Mouse (Mus musculus): ENCODE data around the gene Pkhd1. TPM values are rescaled to one million over a fixed set of nuclear protein-coding genes. Genes with fewer than 3 reads are reported as not detected.
"Not testable (repeated sequence)": the region's sequence is repeated elsewhere in the genome, so short reads cannot be mapped to it uniquely, and the experiment has no call there.

Pkhd1 gene
- polyA plus RNA-seq, 1 experiment from 2014 or later = 58.4 TPM

- in situ Hi-C loops (cut with MboI; ENCODE audit: low pct_unique_long_range_greater_than_20kb) = no loop called here
- ChIA-PET POLR2A (interaction anchor here (0.6 to 0.7 kb wide), 2 partner anchors 20 to 986 kb away, joined by 4 read pairs; no protein-coding TSS in a partner anchor), CTCF (interaction anchor here (1.5 kb wide), 1 partner anchor 9 kb away, joined by 3 read pairs; no protein-coding TSS in a partner anchor)
- no peak for TF ChIP-seq CTCF (IDR thresholded peaks at IDR 0.05)
- DNase-seq (ENCODE audit: low read depth, low spot score) = no peak
- no peaks in the 10 kb centered on the region for H3K27me3 ChIP-seq
- ATAC-seq = no peak
Observed at GRCm38 (mm10) chr1:20302187-20302942, 315.5 kb downstream of the Pkhd1 start.

GRCm38 (mm10) chr1:20301631-20302030 lies 316.2 kb downstream of the Pkhd1 start:
- in situ Hi-C loops (cut with MboI; ENCODE audit: low pct_unique_long_range_greater_than_20kb) = no loop called here
- CTCF ChIA-PET = interaction anchor here (1.5 kb wide), 1 partner anchor 10 kb away, joined by 3 read pairs; no protein-coding TSS in a partner anchor
- POLR2A ChIA-PET = no interaction called here
- ATAC-seq (no peak), DNase-seq (ENCODE audit: low read depth, low spot score) (no peak)
- no peak for TF ChIP-seq CTCF (IDR thresholded peaks at IDR 0.05)
- no peaks in the 10 kb centered on the region for H3K27me3 ChIP-seq

GRCm38 (mm10) chr1:20288696-20289095 lies 329.2 kb downstream of the Pkhd1 start:
- in situ Hi-C loops (cut with MboI; ENCODE audit: low pct_unique_long_range_greater_than_20kb) = no loop called here
- no peak for ATAC-seq
- H3K27me3 ChIP-seq = no peaks in the 10 kb centered on the region
- no peak for TF ChIP-seq CTCF (IDR thresholded peaks at IDR 0.05)
- no peak for DNase-seq (ENCODE audit: low read depth, low spot score)
- POLR2A ChIA-PET = no interaction called here
- CTCF ChIA-PET = no interaction called here

GRCm38 (mm10) chr1:20260403-20260802 lies 357.5 kb downstream of the Pkhd1 start:
- no peak for TF ChIP-seq CTCF (IDR thresholded peaks at IDR 0.05)
- CTCF ChIA-PET = no interaction called here
- ATAC-seq = no peak
- POLR2A ChIA-PET = no interaction called here
- H3K27me3 ChIP-seq = no peaks in the 10 kb centered on the region
- in situ Hi-C loops (cut with MboI; ENCODE audit: low pct_unique_long_range_greater_than_20kb) = no loop called here
- no peak for DNase-seq (ENCODE audit: low read depth, low spot score)

- ChIA-PET POLR2A (interaction anchor here (0.5 kb wide), 1 partner anchor 12 kb away, joined by 5 read pairs; no protein-coding TSS in a partner anchor), CTCF (no interaction called here)
- TF ChIP-seq CTCF (IDR thresholded peaks at IDR 0.05) = no peak
- no peak for ATAC-seq
- in situ Hi-C loops (cut with MboI; ENCODE audit: low pct_unique_long_range_greater_than_20kb) = no loop called here
- no peak for DNase-seq (ENCODE audit: low read depth, low spot score)
- H3K27me3 ChIP-seq = no peaks in the 10 kb centered on the region
Observed at GRCm38 (mm10) chr1:20248169-20248568, 369.7 kb downstream of the Pkhd1 start.

GRCm38 (mm10) chr1:20216681-20217080 lies 401.2 kb downstream of the Pkhd1 start:
- TF ChIP-seq CTCF (IDR thresholded peaks at IDR 0.05) = no peak
- H3K27me3 ChIP-seq = no peaks in the 10 kb centered on the region
- ChIA-PET CTCF (no interaction called here), POLR2A (no interaction called here)
- ATAC-seq = no peak
- in situ Hi-C loops (cut with MboI; ENCODE audit: low pct_unique_long_range_greater_than_20kb) = loop anchor here (25.0 kb wide), 1 partner anchor 429 kb away; no protein-coding TSS in a partner anchor
- no peak for DNase-seq (ENCODE audit: low read depth, low spot score)

GRCm38 (mm10) chr1:20190444-20190843 lies 427.4 kb downstream of the Pkhd1 start:
- in situ Hi-C loops (cut with MboI; ENCODE audit: low pct_unique_long_range_greater_than_20kb) = no loop called here
- DNase-seq (ENCODE audit: low read depth, low spot score) = no peak

GRCm38 (mm10) chr1:20180157-20180556 lies 437.7 kb downstream of the Pkhd1 start:
- in situ Hi-C loops (cut with MboI; ENCODE audit: low pct_unique_long_range_greater_than_20kb) = no loop called here
- no peak for TF ChIP-seq CTCF (IDR thresholded peaks at IDR 0.05)
- ChIA-PET CTCF (interaction anchor here (1.1 to 2.6 kb wide), 2 partner anchors 14 to 19 kb away, joined by 3 to 8 read pairs; no protein-coding TSS in a partner anchor), POLR2A (no interaction called here)
- no peaks in the 10 kb centered on the region for H3K27me3 ChIP-seq
- DNase-seq (ENCODE audit: low read depth, low spot score) (no peak), ATAC-seq (no peak)

More at GRCm38 (mm10) chr1:20190444-20190843, 427.4 kb downstream of the Pkhd1 start:
- POLR2A ChIA-PET = no interaction called here
- no peak for ATAC-seq
- H3K27me3 ChIP-seq = no peaks in the 10 kb centered on the region
- TF ChIP-seq CTCF (IDR thresholded peaks at IDR 0.05) = no peak
- CTCF ChIA-PET = interaction anchor here (1.0 kb wide), 2 partner anchors 9 to 17 kb away, joined by 3 read pairs; no protein-coding TSS in a partner anchor

GRCm38 (mm10) chr1:20171199-20171598 lies 446.7 kb downstream of the Pkhd1 start:
- no peak for DNase-seq (ENCODE audit: low read depth, low spot score)
- no peak for TF ChIP-seq CTCF (IDR thresholded peaks at IDR 0.05)

GRCm38 (mm10) chr1:20150627-20151026 lies 467.2 kb downstream of the Pkhd1 start:
- CTCF ChIA-PET, POLR2A ChIA-PET: not testable (repeated sequence)

More at GRCm38 (mm10) chr1:20171199-20171598, 446.7 kb downstream of the Pkhd1 start:
- CTCF ChIA-PET = no interaction called here
- no peaks in the 10 kb centered on the region for H3K27me3 ChIP-seq
- no peak for ATAC-seq
- in situ Hi-C loops (cut with MboI; ENCODE audit: low pct_unique_long_range_greater_than_20kb) = no loop called here
- POLR2A ChIA-PET = no interaction called here

GRCm38 (mm10) chr1:20150016-20150415 lies 467.8 kb downstream of the Pkhd1 start:
- CTCF ChIA-PET = no interaction called here
- POLR2A ChIA-PET = no interaction called here
- no peak for ATAC-seq
- in situ Hi-C loops (cut with MboI; ENCODE audit: low pct_unique_long_range_greater_than_20kb) = no loop called here
- H3K27me3 ChIP-seq = no peaks in the 10 kb centered on the region
- TF ChIP-seq CTCF (IDR thresholded peaks at IDR 0.05) = no peak
- no peak for DNase-seq (ENCODE audit: low read depth, low spot score)

More at GRCm38 (mm10) chr1:20150627-20151026, 467.2 kb downstream of the Pkhd1 start:
- ATAC-seq; DNase-seq (ENCODE audit: low read depth, low spot score); in situ Hi-C loops (cut with MboI; ENCODE audit: low pct_unique_long_range_greater_than_20kb); H3K27me3 ChIP-seq: not testable (repeated sequence)

Data from Patski (cell line).